8 mouse cellular contexts compared by ENCODE assay signal in the genomic region with DNA sequence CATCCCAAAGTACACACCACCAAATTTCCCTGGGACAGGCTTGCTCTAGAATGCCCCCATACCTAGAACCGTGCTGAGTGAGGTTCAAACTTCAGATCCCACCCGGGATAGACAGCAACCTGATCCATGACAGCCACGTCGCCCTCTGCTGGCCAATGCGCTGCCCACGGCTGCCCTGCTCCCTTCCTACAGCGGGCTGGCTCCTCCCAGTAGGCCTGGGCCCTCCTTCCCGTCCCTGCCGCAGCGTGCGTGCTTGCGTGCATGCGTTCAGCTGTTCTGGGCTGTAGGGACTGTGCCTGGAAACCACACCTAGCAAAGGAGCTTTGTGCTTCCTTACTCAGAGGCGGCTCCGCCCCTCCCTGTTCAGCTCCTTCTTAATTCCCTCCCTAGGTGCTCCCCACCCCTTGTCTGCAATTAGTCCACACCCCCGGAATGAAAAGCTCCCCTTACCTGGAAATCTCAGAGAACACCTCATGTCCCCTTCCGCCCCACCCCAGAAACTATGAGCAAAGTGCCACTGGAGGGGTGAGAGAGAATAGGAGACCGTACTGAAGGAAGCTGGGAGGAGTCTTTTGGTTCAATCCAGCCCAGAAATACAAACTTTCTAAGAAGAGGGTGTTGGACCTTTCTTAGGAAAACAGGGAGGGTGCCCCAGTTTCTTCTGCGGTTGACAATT. TPM values are rescaled to one million over a fixed set of nuclear protein-coding genes. Genes with fewer than 3 reads are reported as not detected.
DNase-seq lines count a peak whose midpoint lies in the region; ATAC-seq lines count a peak whose summit lies in the region.

No protein-coding gene starts in this region.

- H3K9ac ChIP-seq in intestine, embryonic 16.5 days (ENCODE audit: low read depth, low read length) = peak overlapping the region; percentile 67

- no peaks in the 10 kb centered on the region for H3K27me3 ChIP-seq in intestine, embryonic 16.5 days (replicated peaks; ENCODE audit: control insufficient read depth, insufficient read depth, low read length)
- peaks cover 42% of the 10 kb centered on the region for H3K27me3 ChIP-seq in midbrain, embryonic 10.5 days (ENCODE audit: low read depth, poor library complexity, severe bottlenecking)

- intact Hi-C loops in left cerebral cortex, postnatal 36 days (cut with DNase I) = no loop called here

- DNase-seq in adrenal gland, postnatal 10 days = peak; percentile 98
- DNase-seq in embryo, embryonic 9.5 days (ENCODE audit: extremely low spot score) = peak; percentile 95
- peak; percentile 92 to 96 for DNase-seq in gastrocnemius, postnatal 4 days (ENCODE audit: low spot score in 2 of 2)
- DNase-seq in left cerebral cortex, postnatal 36 days (ENCODE audit: low spot score in 2 of 2) = peak; percentile 88 to 93
- DNase-seq in midbrain, embryonic 10.5 days (ENCODE audit: low spot score) = peak; percentile 95
- peak; percentile 92 to 93 for DNase-seq in right cerebral cortex, postnatal 36 days (ENCODE audit: low spot score in 2 of 2)
- DNase-seq in urinary bladder, postnatal 4 days (ENCODE audit: low spot score in 2 of 2) = peak; percentile 95 to 98

- H3K4me3 ChIP-seq in intestine, embryonic 16.5 days (ENCODE audit: low read length) = peak overlapping the region; percentile 41
- H3K4me3 ChIP-seq in midbrain, embryonic 10.5 days = peak overlapping the region; percentile 35

- ATAC-seq in intestine, embryonic 16.5 days = peak; percentile 95

- H3K27ac ChIP-seq in intestine, embryonic 16.5 days (ENCODE audit: low read length) = peak overlapping the region; percentile 97
- H3K27ac ChIP-seq in midbrain, embryonic 10.5 days (replicated peaks) = peak overlapping the region; percentile 79

- 7% methylated on average over 19 of the region's 19 CpGs for WGBS in intestine, embryonic 16.5 days
- 11% methylated on average over 19 of the region's 19 CpGs for WGBS in midbrain, embryonic 10.5 days

- H3K4me2 ChIP-seq in intestine, embryonic 16.5 days (ENCODE audit: low read depth, low read length) = peak overlapping the region; percentile 57

- H3K36me3 ChIP-seq in intestine, embryonic 16.5 days (ENCODE audit: control insufficient read depth, insufficient read depth, low read length) = no peaks in the 10 kb centered on the region; the same call in 1 of the 2 replicates
- no peaks in the 10 kb centered on the region for H3K36me3 ChIP-seq in midbrain, embryonic 10.5 days

- peaks cover 52% of the 10 kb centered on the region for H3K4me1 ChIP-seq in intestine, embryonic 16.5 days (ENCODE audit: control insufficient read depth, insufficient read depth, low read length)
- H3K4me1 ChIP-seq in midbrain, embryonic 10.5 days = peaks cover 53% of the 10 kb centered on the region

- H3K9me3 ChIP-seq in intestine, embryonic 16.5 days (ENCODE audit: control insufficient read depth, low read length) = no peaks in the 10 kb centered on the region
- no peaks in the 10 kb centered on the region for H3K9me3 ChIP-seq in midbrain, embryonic 10.5 days (replicated peaks)

RNA-seq across cellular contexts. Expression of a gene that starts 17.2 kb away (rescaled TPM):
- total RNA-seq in adrenal gland, postnatal 10 days (2021) = 10 to 100 TPM; 19.5 to 19.8 TPM
- 10 to 100 TPM; 24.6 to 28.1 TPM for total RNA-seq in gastrocnemius, postnatal 4 days (2021)
- 31.2 and 31.9 TPM in 2 replicates for polyA plus RNA-seq in intestine, embryonic 16.5 days (2015; fragmentation: Nextera tagmentation; extraction: Ambion mirVana)
- 10 to 100 TPM; 13.2 to 16.7 TPM for total RNA-seq in left cerebral cortex, postnatal 36 days (2021)
- polyA plus RNA-seq in midbrain, embryonic 10.5 days (2016; fragmentation: Nextera tagmentation; extraction: Ambion mirVana) = 8.9 and 10.7 TPM in 2 replicates

RNA-seq across cellular contexts. Expression of a gene that starts 28.3 kb away (rescaled TPM):
- 10 to 100 TPM; 10.8 to 13.4 TPM for total RNA-seq in adrenal gland, postnatal 10 days (2021)
- 10 to 100 TPM; 16.2 to 17.0 TPM for total RNA-seq in gastrocnemius, postnatal 4 days (2021)
- 10.4 and 11.0 TPM in 2 replicates for polyA plus RNA-seq in intestine, embryonic 16.5 days (2015; fragmentation: Nextera tagmentation; extraction: Ambion mirVana)
- total RNA-seq in left cerebral cortex, postnatal 36 days (2021) = 100 to 1,000 TPM; 110 to 118 TPM
- 5.4 and 7.0 TPM in 2 replicates for polyA plus RNA-seq in midbrain, embryonic 10.5 days (2016; fragmentation: Nextera tagmentation; extraction: Ambion mirVana)

RNA-seq across cellular contexts. Expression of a gene that starts 30.0 kb away (rescaled TPM):
- under 1 TPM; 0.24 to 0.33 TPM for total RNA-seq in adrenal gland, postnatal 10 days (2021)
- total RNA-seq in gastrocnemius, postnatal 4 days (2021) = not detected
- polyA plus RNA-seq in intestine, embryonic 16.5 days (2015; fragmentation: Nextera tagmentation; extraction: Ambion mirVana) = not detected in 2 replicates
- under 1 TPM in 1 of 2 experiments, not detected in 1; 0.27 TPM for total RNA-seq in left cerebral cortex, postnatal 36 days (2021)
- polyA plus RNA-seq in midbrain, embryonic 10.5 days (2016; fragmentation: Nextera tagmentation; extraction: Ambion mirVana) = not detected in 2 replicates

Comparison
In these comparisons a context has a peak if more than half of its experiments do, and no peak if none do; other contexts are left out.
1. Peak in every context shown above with its lines: DNase-seq, ATAC-seq, H3K4me3 ChIP-seq and H3K27ac ChIP-seq.
2. RNA of a gene that starts 28.3 kb away (total RNA-seq): 110 to 118 TPM in left cerebral cortex, postnatal 36 days; 16.2 to 17.0 TPM in gastrocnemius, postnatal 4 days and 10.8 to 13.4 TPM in adrenal gland, postnatal 10 days; every median in the first group is over 4 times any median in the second.